8 mouse cellular contexts compared by ENCODE assay signal in the genomic region with DNA sequence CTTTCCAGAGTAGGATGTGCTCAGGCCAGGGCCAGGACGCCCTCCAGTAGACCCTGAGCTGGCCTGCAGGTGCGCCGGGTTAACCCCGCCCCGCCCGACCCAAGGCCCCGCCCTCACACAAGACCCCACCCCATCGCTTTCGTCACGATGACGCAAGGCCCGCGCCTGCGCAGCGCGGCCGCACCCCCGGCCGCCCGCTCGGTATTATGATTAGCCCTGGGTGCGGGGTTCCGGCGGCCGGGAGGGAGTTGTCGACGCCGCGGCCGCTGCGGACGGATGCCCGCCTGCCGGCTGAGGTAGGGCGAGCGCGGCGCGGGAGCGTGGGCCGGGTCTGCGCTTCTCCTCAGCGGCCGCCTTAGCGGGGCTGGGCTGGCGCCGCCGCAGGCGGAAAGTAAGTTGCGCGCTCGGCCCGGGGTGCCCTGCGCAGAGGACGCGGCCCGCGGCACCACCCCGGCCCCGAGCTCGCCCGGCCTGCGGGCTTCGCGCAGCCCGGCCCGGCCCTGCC. TPM values are rescaled to one million over a fixed set of nuclear protein-coding genes. Genes with fewer than 3 reads are reported as not detected.
DNase-seq lines count a peak whose midpoint lies in the region; ATAC-seq and TF ChIP-seq lines count a peak whose summit lies in the region.

A gene (plus strand): TSS at position 155 of the 505 bp plus-strand sequence.

- ATAC-seq in CD4-positive, CD25-positive, alpha-beta regulatory T cell, adult 4 months, result peak; percentile 89
- peak; percentile 95 for ATAC-seq in heart, embryonic 14.5 days (ENCODE audit: insufficient number of reproducible peaks, insufficient read depth, low FRiP score, low read depth)
- peak; percentile 95 for ATAC-seq in liver, embryonic 11.5 days (replicated peaks; ENCODE audit: low FRiP score)

- H3K79me2 ChIP-seq in myocyte (ENCODE audit: control insufficient read depth, insufficient read depth), result peaks cover 14% of the 10 kb centered on the region

- peaks cover 20% of the 10 kb centered on the region for H3K4me1 ChIP-seq in forebrain, embryonic 10.5 days
- H3K4me1 ChIP-seq in heart, embryonic 14.5 days (ENCODE audit: control insufficient read depth in 2 of 2, insufficient read depth in 2 of 2, low read length in 2 of 2), result peaks cover 3 to 20% of the 10 kb centered on the region in 2 experiments
- H3K4me1 ChIP-seq in liver, embryonic 11.5 days (replicated peaks; ENCODE audit: control insufficient read depth, insufficient read depth, low read length), result peaks cover 9% of the 10 kb centered on the region

- H3K9ac ChIP-seq in heart, embryonic 14.5 days (ENCODE audit: low read length), result peak within 1 kb of the TSS; percentile 98
- H3K9ac ChIP-seq in liver, embryonic 11.5 days (ENCODE audit: low read depth, low read length), result peak within 1 kb of the TSS; percentile 88

- peaks cover 6% of the 10 kb centered on the region; the same call in 1 of the 2 replicates for H3K36me3 ChIP-seq in forebrain, embryonic 10.5 days (replicated peaks)
- peaks cover 6% of the 10 kb centered on the region; the same call in 1 of the 2 replicates for H3K36me3 ChIP-seq in heart, embryonic 14.5 days (ENCODE audit: control insufficient read depth, insufficient read depth, low read length)
- no peaks in the 10 kb centered on the region for H3K36me3 ChIP-seq in liver, embryonic 11.5 days (ENCODE audit: control insufficient read depth, insufficient read depth, low read length)
- H3K36me3 ChIP-seq in myocyte (ENCODE audit: control insufficient read depth, insufficient read depth), result no peaks in the 10 kb centered on the region

- peak within 1 kb of the TSS; percentile 87 for H3K4me3 ChIP-seq in forebrain, embryonic 10.5 days
- peak within 1 kb of the TSS; percentile 90 to 97 for H3K4me3 ChIP-seq in heart, embryonic 14.5 days (ENCODE audit: control insufficient read depth in 1 of 2, insufficient read depth in 1 of 2, low read depth in 1 of 2, low read length in 2 of 2)
- peak within 1 kb of the TSS; percentile 81 for H3K4me3 ChIP-seq in liver, embryonic 11.5 days (ENCODE audit: low read depth, low read length)
- peak within 1 kb of the TSS; percentile 42 for H3K4me3 ChIP-seq in myocyte

- no peaks in the 10 kb centered on the region for H3K9me3 ChIP-seq in forebrain, embryonic 10.5 days
- H3K9me3 ChIP-seq in heart, embryonic 14.5 days (ENCODE audit: control insufficient read depth, low read length), result no peaks in the 10 kb centered on the region
- H3K9me3 ChIP-seq in liver, embryonic 11.5 days (ENCODE audit: control insufficient read depth, low read length), result no peaks in the 10 kb centered on the region

- peak within 1 kb of the TSS; percentile 43 for H3ac ChIP-seq in myocyte (ENCODE audit: control insufficient read depth, insufficient read length)

- TF ChIP-seq POLR2A in myocyte (IDR thresholded peaks at IDR 0.05; ENCODE audit: insufficient read length, low read depth), result peak; percentile 86

- peak; percentile 70 for DNase-seq in c-Kit-negative CD71-positive TER-119-positive erythroid progenitor cells, embryonic 14.5 days (ENCODE audit: low read depth, low spot score)
- peak; percentile 89 for DNase-seq in forebrain, embryonic 10.5 days (ENCODE audit: extremely low spot score, low spot score)
- DNase-seq in kidney, postnatal 10 days, result peak; percentile 94
- DNase-seq in liver, embryonic 11.5 days (ENCODE audit: low spot score), result peak; percentile 85
- DNase-seq in spleen, postnatal 4 days (ENCODE audit: low spot score in 2 of 2), result peak; percentile 83 to 94

- WGBS in forebrain, embryonic 10.5 days, result under 1% methylated on average over 62 of the region's 67 CpGs
- WGBS in heart, embryonic 14.5 days, result under 1% methylated on average over 67 of the region's 67 CpGs
- WGBS in liver, embryonic 11.5 days, result under 1% methylated on average over 53 of the region's 67 CpGs

- no peaks in the 10 kb centered on the region for H3K27me3 ChIP-seq in forebrain, embryonic 10.5 days (ENCODE audit: poor library complexity, severe bottlenecking)
- no peaks in the 10 kb centered on the region for H3K27me3 ChIP-seq in heart, embryonic 14.5 days (ENCODE audit: control insufficient read depth, insufficient read depth, low read length)
- no peaks in the 10 kb centered on the region for H3K27me3 ChIP-seq in liver, embryonic 11.5 days (replicated peaks; ENCODE audit: control insufficient read depth, insufficient read depth, low read length)
- no peaks in the 10 kb centered on the region for H3K27me3 ChIP-seq in myocyte (ENCODE audit: control insufficient read depth, insufficient read depth, insufficient read length)

- peak within 1 kb of the TSS; percentile 86 for H3K4me2 ChIP-seq in heart, embryonic 14.5 days (ENCODE audit: low read length)
- H3K4me2 ChIP-seq in liver, embryonic 11.5 days, result peak within 1 kb of the TSS; percentile 69
- peak within 1 kb of the TSS; percentile 98 for H3K4me2 ChIP-seq in myocyte (ENCODE audit: low read depth)

- H3K27ac ChIP-seq in forebrain, embryonic 10.5 days, result peak within 1 kb of the TSS; percentile 93
- H3K27ac ChIP-seq in heart, embryonic 14.5 days (replicated peaks in 1 of 2; ENCODE audit: control insufficient read depth in 1 of 2, insufficient read depth in 1 of 2, low read depth in 2 of 2, low read length in 2 of 2), result peak within 1 kb of the TSS; percentile 63 to 84
- peak within 1 kb of the TSS; percentile 82 for H3K27ac ChIP-seq in liver, embryonic 11.5 days (ENCODE audit: low read depth, low read length)

TF ChIP-seq in myocyte, 11 proteins besides CTCF, POLR2A, EP300 and RAD21:
- TF ChIP-seq POLR2AphosphoS2 (IDR thresholded peaks at IDR 0.05; ENCODE audit: insufficient read length, low read depth) (peak; percentile 70), TCF3 (IDR thresholded peaks at IDR 0.05; ENCODE audit: insufficient read length, low read depth) (no peak)
TF ChIP-seq in myocyte: peak in this region for 1.

RNA-seq across cellular contexts. Expression of the gene that starts here (rescaled TPM):
- 10 to 100 TPM; 21.8 to 29.7 TPM for polyA plus RNA-seq in CD4-positive, CD25-positive, alpha-beta regulatory T cell, adult 4 months (2017; shearing (Covaris generic))
- 31.8 and 35.4 TPM in 2 replicates for polyA plus RNA-seq in forebrain, embryonic 10.5 days (2016; fragmentation: Nextera tagmentation; extraction: Ambion mirVana)
- polyA plus RNA-seq in heart, embryonic 14.5 days (2014; fragmentation: Nextera tagmentation; extraction: Ambion mirVana), result 30.0 and 31.3 TPM in 2 replicates
- 27.0 and 34.1 TPM in 2 replicates for polyA plus RNA-seq in liver, embryonic 11.5 days (2014; fragmentation: Nextera tagmentation; extraction: Ambion mirVana)
- polyA plus RNA-seq in myocyte (2012; fragmentation: generic; extraction: Trizol), result 9.9 TPM

Comparison
In these comparisons a context has a peak if more than half of its experiments do, and no peak if none do; other contexts are left out.
1. Peak in every context shown above with its lines: DNase-seq, ATAC-seq, H3K4me3 ChIP-seq and H3K27ac ChIP-seq.
2. H3K4me3 ChIP-seq: peak in every context shown above with its lines; median percentile 94 in heart, embryonic 14.5 days; 87 in forebrain, embryonic 10.5 days; 81 in liver, embryonic 11.5 days; 42 in myocyte.